Mouse (Mus musculus): Measurements from ENCODE around the gene Serpina3g.

DNA sequence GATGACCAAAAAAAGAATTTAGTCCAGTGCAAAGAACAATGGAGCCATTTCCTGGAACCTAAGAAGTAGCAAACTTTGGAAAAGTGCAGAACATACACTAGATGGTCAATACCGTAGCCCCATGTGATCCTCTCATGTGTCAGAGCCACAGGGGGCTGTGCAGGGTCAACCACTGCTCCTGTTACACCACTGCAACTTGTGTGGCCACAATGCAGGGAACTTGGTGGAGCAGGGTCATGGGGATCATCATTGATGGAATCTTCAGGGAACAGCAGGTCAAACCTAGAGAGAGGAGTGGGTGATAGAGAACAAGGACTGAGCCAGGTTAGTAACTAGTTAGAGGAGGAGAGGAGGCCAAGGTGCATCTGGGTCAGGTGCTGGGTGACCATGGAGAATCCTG lies 14.4 kb upstream of the Serpina3g start:
- TF ChIP-seq CTCF (IDR thresholded peaks at IDR 0.05; ENCODE audit: extremely low read depth, insufficient read depth, low read length), result no peak
- TF ChIP-seq POLR2A (IDR thresholded peaks at IDR 0.05; ENCODE audit: extremely low read depth, insufficient read depth, low read length), result no peak

Data from cortical plate, adult 2 months (tissue).